Mouse (Mus musculus) thymus, adult 2 months (tissue): ENCODE measurements around the gene Fsip1. TPM values are rescaled to one million over a fixed set of nuclear protein-coding genes. Genes with fewer than 3 reads are reported as not detected.
A peak's percentile ranks its signal among the peaks of the same experiment; 100 is the strongest.

ENCODE experiments used
- DNase-seq: peaks from one replicate; pipeline ENCODE4 v3.0.0; 2021
- H3K27ac ChIP-seq: fragments of 200-500 bp; 2 replicates; pipeline ENCODE4 v1.5.1; 2012; ENCODE audit warnings: low read length, control low read depth; ENCODE audit not compliant: control insufficient read depth, insufficient read depth
- H3K27me3 ChIP-seq: fragments of 200-500 bp; 2 replicates; pipeline ENCODE4 v1.6.1; 2012; ENCODE audit warnings: mild to moderate bottlenecking, low read length, moderate library complexity, mixed read lengths; ENCODE audit not compliant: control insufficient read depth, insufficient read depth
- H3K36me3 ChIP-seq: fragments of 200-500 bp; 2 replicates; pipeline ENCODE4 v1.6.1; 2012; ENCODE audit warnings: mild to moderate bottlenecking, low read length, moderate library complexity; ENCODE audit not compliant: control insufficient read depth, insufficient read depth
- H3K4me1 ChIP-seq: fragments of 200-500 bp; replicated peaks from 2 replicates; pipeline ENCODE4 v1.6.1; 2012; ENCODE audit warnings: low read length; ENCODE audit not compliant: control insufficient read depth, insufficient read depth
- H3K4me3 ChIP-seq: fragments of 200-500 bp; 2 replicates; pipeline ENCODE4 v1.5.1; 2012; ENCODE audit warnings: mild to moderate bottlenecking, low read length, control low read depth, moderate library complexity; ENCODE audit not compliant: control insufficient read depth, insufficient read depth
- CTCF ChIP-seq: fragments of 200-500 bp; IDR thresholded peaks from 2 replicates; pipeline ENCODE4 v1.5.1; 2012; ENCODE audit warnings: mild to moderate bottlenecking, control low read depth, low read length, moderate library complexity, borderline replicate concordance; ENCODE audit not compliant: control insufficient read depth, poor library complexity, insufficient read depth; ENCODE audit errors: extremely low read depth
- POLR2A ChIP-seq: fragments of 200-500 bp; IDR thresholded peaks from 2 replicates; pipeline ENCODE4 v1.6.1; 2012; ENCODE audit warnings: mild to moderate bottlenecking, low read length, control low read depth, moderate library complexity; ENCODE audit not compliant: control insufficient read depth, poor library complexity, insufficient read depth; ENCODE audit errors: extremely low read depth
- WGBS: fragments of 180-500 bp; shearing (Covaris S2); methylation state at CpG from one replicate; pipeline ENCODE4 v1.1.7; 2018; 5-methylcytosine and 5-hydroxymethylcytosine counted together
- polyA plus RNA-seq: library from polyadenylated mRNA; depleted of rRNA; stranded (reverse); fragments of >200 nt; gene quantifications from 2 replicates; pipeline ENCODE4 v1.2.3, GENCODE M21; 2012

Gene Fsip1
- polyA plus RNA-seq, 1 experiment, result not detected

GRCm38 (mm10) chr2:118257094-118257493 is 328 bp upstream of the Fsip1 start:
- Histone ChIP-seq H3K4me1 (peaks cover 3% of the 10 kb centered on the region), H3K27ac (no peak overlapping the region), H3K27me3 (no peaks in the 10 kb centered on the region), H3K36me3 (no peaks in the 10 kb centered on the region), H3K4me3 (peak overlapping the region; percentile 43; the same call in 1 of the 2 replicates)
- peak; percentile 5 for DNase-seq
- 60% methylated on average over 8 of the region's 8 CpGs for WGBS
- no peak for TF ChIP-seq CTCF
- TF ChIP-seq POLR2A, result no peak

- Histone ChIP-seq H3K4me1 (peaks cover 3% of the 10 kb centered on the region), H3K36me3 (no peaks in the 10 kb centered on the region), H3K27me3 (no peaks in the 10 kb centered on the region), H3K4me3 (no peak overlapping the region), H3K27ac (no peak overlapping the region)
- DNase-seq, result no peak
- 92% methylated on average over 8 of the region's 8 CpGs for WGBS
- TF ChIP-seq POLR2A, result no peak
- no peak for TF ChIP-seq CTCF
Observed at GRCm38 (mm10) chr2:118254516-118254915, 2.2 kb downstream of the Fsip1 start.

GRCm38 (mm10) chr2:118248966-118249365 is 7.8 kb downstream of the Fsip1 start:
- no peak for TF ChIP-seq POLR2A
- no peak for TF ChIP-seq CTCF
- DNase-seq, result no peak
- Histone ChIP-seq H3K4me3 (no peak overlapping the region), H3K27me3 (no peaks in the 10 kb centered on the region), H3K4me1 (no peaks in the 10 kb centered on the region), H3K27ac (no peak overlapping the region), H3K36me3 (no peaks in the 10 kb centered on the region)
- 90% methylated on average over 12 of the region's 12 CpGs for WGBS

GRCm38 (mm10) chr2:118248016-118248415 is 8.8 kb downstream of the Fsip1 start:
- no peak overlapping the region for H3K27ac ChIP-seq
- TF ChIP-seq CTCF (no peak), POLR2A (no peak)
- WGBS, result 58% methylated on average over 2 of the region's 2 CpGs
- no peak overlapping the region for H3K4me3 ChIP-seq
- no peaks in the 10 kb centered on the region for H3K4me1 ChIP-seq
- H3K27me3 ChIP-seq, result no peaks in the 10 kb centered on the region
- DNase-seq, result no peak
- H3K36me3 ChIP-seq, result no peaks in the 10 kb centered on the region

GRCm38 (mm10) chr2:118245914-118246313 is 10.9 kb downstream of the Fsip1 start:
- no peaks in the 10 kb centered on the region for H3K4me1 ChIP-seq
- 14% methylated on average over 10 of the region's 10 CpGs for WGBS
- no peaks in the 10 kb centered on the region for H3K36me3 ChIP-seq
- no peaks in the 10 kb centered on the region for H3K27me3 ChIP-seq
- H3K27ac ChIP-seq, result no peak overlapping the region
- TF ChIP-seq POLR2A (no peak), CTCF (no peak)
- DNase-seq, result peak; percentile 68
- no peak overlapping the region for H3K4me3 ChIP-seq

- WGBS, result 85% methylated on average over 7 of the region's 7 CpGs
- H3K27me3 ChIP-seq, result no peaks in the 10 kb centered on the region
- TF ChIP-seq POLR2A, result no peak
- TF ChIP-seq CTCF, result no peak
- H3K27ac ChIP-seq, result no peak overlapping the region
- H3K36me3 ChIP-seq, result no peaks in the 10 kb centered on the region
- H3K4me1 ChIP-seq, result no peaks in the 10 kb centered on the region
- DNase-seq, result no peak
- no peak overlapping the region for H3K4me3 ChIP-seq
Observed at GRCm38 (mm10) chr2:118236196-118236595, 20.6 kb downstream of the Fsip1 start.

GRCm38 (mm10) chr2:118235614-118236013 is 21.2 kb downstream of the Fsip1 start:
- Histone ChIP-seq H3K4me3 (no peak overlapping the region), H3K27ac (no peak overlapping the region), H3K36me3 (no peaks in the 10 kb centered on the region), H3K27me3 (no peaks in the 10 kb centered on the region), H3K4me1 (no peaks in the 10 kb centered on the region)
- WGBS, result 92% methylated on average over 3 of the region's 3 CpGs
- DNase-seq, result no peak
- TF ChIP-seq POLR2A (no peak), CTCF (no peak)
